Mouse (Mus musculus) kidney, postnatal 0 days (tissue): ENCODE results near the gene Gm21719. TPM values are rescaled to one million over a fixed set of nuclear protein-coding genes. Genes with fewer than 3 reads are reported as not detected.
"Not testable (repeated sequence)": the region's sequence is repeated elsewhere in the genome, so short reads cannot be mapped to it uniquely, and the experiment has no call there.

Experiments
- ATAC-seq: fragments of 200-750 bp; cut with Nextera tagmentation; replicated peaks from 2 replicates; pipeline ENCODE4 v1.8.0; 2017; ENCODE audit warnings: low read depth, moderate number of reproducible peaks, moderate TSS enrichment, moderate library complexity; ENCODE audit not compliant: low FRiP score
- DNase-seq: peaks from one replicate; pipeline ENCODE4 v3.0.0-alpha.2; 2016; ENCODE audit warnings: low spot score
- H3K27ac ChIP-seq: fragments of 300-500 bp; sonication (generic); 2 replicates; pipeline ENCODE4 v1.5.1; 2014; ENCODE audit warnings: mild to moderate bottlenecking
- H3K27me3 ChIP-seq: fragments of 300-500 bp; sonication (generic); 2 replicates; pipeline ENCODE4 v1.6.1; 2014; ENCODE audit warnings: low read length, mixed read lengths; ENCODE audit not compliant: insufficient read depth
- H3K36me3 ChIP-seq: fragments of 300-500 bp; sonication (generic); 2 replicates; pipeline ENCODE4 v1.6.1; 2014; ENCODE audit warnings: low read length, mixed read lengths; ENCODE audit not compliant: insufficient read depth
- H3K4me1 ChIP-seq: fragments of 300-500 bp; sonication (generic); replicated peaks from 2 replicates; pipeline ENCODE4 v1.6.1; 2014; ENCODE audit warnings: antibody characterized with exemption, low read length, mixed read lengths; ENCODE audit not compliant: insufficient read depth
- H3K4me2 ChIP-seq: fragments of 300-500 bp; sonication (generic); 2 replicates; pipeline ENCODE4 v1.6.1; 2014; ENCODE audit warnings: mild to moderate bottlenecking, low read length, moderate library complexity, mixed read lengths
- H3K4me3 ChIP-seq: fragments of 300-500 bp; sonication (generic); replicated peaks from 2 replicates; pipeline ENCODE4 v1.5.1; 2014; ENCODE audit warnings: low read depth, low read length
- H3K9ac ChIP-seq: fragments of 300-500 bp; sonication (generic); 2 replicates; pipeline ENCODE4 v1.6.1; 2014; ENCODE audit warnings: low read depth, low read length
- H3K9me3 ChIP-seq: fragments of 300-500 bp; sonication (generic); replicated peaks from 2 replicates; pipeline ENCODE4 v1.6.1; 2016; ENCODE audit warnings: low read length, inconsistent platforms, mixed read lengths
- WGBS: fragments of 180-500 bp; shearing (Covaris S2); extraction: QIAGEN DNeasy Blood & Tissue Kit; methylation state at CpG from one replicate; pipeline ENCODE4 v1.1.7; 2014; 5-methylcytosine and 5-hydroxymethylcytosine counted together
- polyA plus RNA-seq: library from polyadenylated mRNA; unstranded; fragments of >200 nt; fragmentation: Nextera tagmentation; extraction: Ambion mirVana; gene quantifications from 2 replicates; pipeline ENCODE4 v1.2.1, GENCODE M21; 2015

Gm21719 gene
- polyA plus RNA-seq: not detected in 2 replicates

DNA sequence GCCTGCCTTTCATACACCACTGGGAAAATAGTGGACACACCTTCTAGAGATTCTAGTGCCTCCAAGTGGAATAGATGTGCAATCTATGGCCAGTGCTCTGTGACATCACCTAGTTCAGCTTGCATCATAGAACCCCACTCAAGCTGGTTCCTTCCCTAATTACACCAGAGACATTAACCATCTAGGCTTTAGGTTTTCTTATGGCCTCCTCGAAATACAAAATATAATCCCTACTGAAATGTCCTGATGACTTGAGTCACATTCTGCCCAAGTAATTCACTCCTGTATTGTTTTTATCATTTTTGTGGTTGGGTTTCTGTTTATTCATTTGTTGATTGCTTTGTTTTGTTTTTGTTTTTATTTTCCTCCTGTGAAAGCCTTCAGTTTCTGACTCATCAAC, at the start of gene Gm21719:
Gene Gm21719, minus strand, starts transcription at position 101 of the 400 bp plus-strand sequence.
- not testable (repeated sequence) for H3K36me3 ChIP-seq, H3K4me1 ChIP-seq, H3K27me3 ChIP-seq, H3K4me3 ChIP-seq, H3K4me2 ChIP-seq, H3K9me3 ChIP-seq, H3K27ac ChIP-seq, ATAC-seq, DNase-seq, H3K9ac ChIP-seq
- no CpG with 5 or more reads among the region's 1 CpGs for WGBS

Other genes with a start within 250 kb of the Gm21719 start
- gene Gm28919, start 99.3 kb downstream of the Gm21719 start, polyA plus RNA-seq: not detected in 2 replicates
- not detected in 2 replicates for gene Gm20830, start 235.4 kb upstream of the Gm21719 start, polyA plus RNA-seq